ENCODE assay signal across 8 mouse cellular contexts in genomic region chr5:118294086-118294864, GRCm38 (mm10). TPM values are rescaled to one million over a fixed set of nuclear protein-coding genes. Genes with fewer than 3 reads are reported as not detected.
DNase-seq lines count a peak whose midpoint lies in the region; ATAC-seq lines count a peak whose summit lies in the region.

No protein-coding gene starts in this region.

- peak; percentile 87; the same call in 1 of the 2 replicates for ATAC-seq in forebrain, embryonic 12.5 days (ENCODE audit: low FRiP score)
- peak; percentile 87 for ATAC-seq in heart, embryonic 14.5 days (ENCODE audit: insufficient number of reproducible peaks, insufficient read depth, low FRiP score, low read depth)
- ATAC-seq in limb, embryonic 15.5 days (ENCODE audit: insufficient number of reproducible peaks, low FRiP score, low TSS enrichment, low read depth): peak; percentile 93
- ATAC-seq in neural tube, embryonic 13.5 days (ENCODE audit: low read depth): peak; percentile 86
- no peak for ATAC-seq in megakaryocyte-erythroid progenitor cell, adult 5-6 weeks (replicated peaks; ENCODE audit: low FRiP score, low TSS enrichment, poor library complexity, severe bottlenecking)

- H3K27me3 ChIP-seq in forebrain, embryonic 12.5 days: no peaks in the 10 kb centered on the region
- H3K27me3 ChIP-seq in heart, embryonic 14.5 days (ENCODE audit: control insufficient read depth, insufficient read depth, low read length): no peaks in the 10 kb centered on the region
- H3K27me3 ChIP-seq in limb, embryonic 15.5 days: no peaks in the 10 kb centered on the region
- H3K27me3 ChIP-seq in neural tube, embryonic 13.5 days: no peaks in the 10 kb centered on the region; the same call in 1 of the 2 replicates

- no peak overlapping the region for H3K9ac ChIP-seq in forebrain, embryonic 12.5 days
- no peak overlapping the region for H3K9ac ChIP-seq in heart, embryonic 14.5 days (ENCODE audit: low read length)
- no peak overlapping the region for H3K9ac ChIP-seq in limb, embryonic 15.5 days
- no peak overlapping the region for H3K9ac ChIP-seq in neural tube, embryonic 13.5 days

- peak; percentile 99 for DNase-seq in 3T3-L1 (ENCODE audit: low read depth, low spot score)
- DNase-seq in brain, adult 2 months (ENCODE audit: low read depth, low spot score): peak; percentile 84
- peak; percentile 95 for DNase-seq in kidney, postnatal 10 days

- WGBS in forebrain, embryonic 12.5 days: 38% methylated on average over 22 of the region's 23 CpGs
- WGBS in heart, embryonic 14.5 days: 23% methylated on average over 23 of the region's 23 CpGs
- 10% methylated on average over 23 of the region's 23 CpGs for WGBS in limb, embryonic 15.5 days
- WGBS in neural tube, embryonic 13.5 days: 10% methylated on average over 23 of the region's 23 CpGs

- peaks cover 39% of the 10 kb centered on the region for H3K4me1 ChIP-seq in forebrain, embryonic 12.5 days
- H3K4me1 ChIP-seq in heart, embryonic 14.5 days (ENCODE audit: control insufficient read depth in 2 of 2, insufficient read depth in 2 of 2, low read length in 2 of 2): peaks cover 18 to 28% of the 10 kb centered on the region in 2 experiments
- H3K4me1 ChIP-seq in limb, embryonic 15.5 days: peaks cover 61% of the 10 kb centered on the region
- peaks cover 44% of the 10 kb centered on the region for H3K4me1 ChIP-seq in neural tube, embryonic 13.5 days (replicated peaks)

- H3K27ac ChIP-seq in forebrain, embryonic 12.5 days: peak overlapping the region; percentile 88
- H3K27ac ChIP-seq in heart, embryonic 14.5 days (replicated peaks in 1 of 2; ENCODE audit: control insufficient read depth in 1 of 2, insufficient read depth in 1 of 2, low read depth in 2 of 2, low read length in 2 of 2): peak overlapping the region; percentile 76
- peak overlapping the region; percentile 94 for H3K27ac ChIP-seq in limb, embryonic 15.5 days
- peak overlapping the region; percentile 79 for H3K27ac ChIP-seq in neural tube, embryonic 13.5 days (replicated peaks)

- no peaks in the 10 kb centered on the region for H3K36me3 ChIP-seq in forebrain, embryonic 12.5 days (replicated peaks)
- no peaks in the 10 kb centered on the region for H3K36me3 ChIP-seq in heart, embryonic 14.5 days (ENCODE audit: control insufficient read depth, insufficient read depth, low read length)
- H3K36me3 ChIP-seq in limb, embryonic 15.5 days: no peaks in the 10 kb centered on the region
- H3K36me3 ChIP-seq in neural tube, embryonic 13.5 days: no peaks in the 10 kb centered on the region

- no peaks in the 10 kb centered on the region for H3K9me3 ChIP-seq in forebrain, embryonic 12.5 days
- H3K9me3 ChIP-seq in heart, embryonic 14.5 days (ENCODE audit: control insufficient read depth, low read length): no peaks in the 10 kb centered on the region
- no peaks in the 10 kb centered on the region for H3K9me3 ChIP-seq in limb, embryonic 15.5 days
- H3K9me3 ChIP-seq in neural tube, embryonic 13.5 days: no peaks in the 10 kb centered on the region

- H3K4me3 ChIP-seq in forebrain, embryonic 12.5 days (replicated peaks): no peak overlapping the region
- H3K4me3 ChIP-seq in heart, embryonic 14.5 days (ENCODE audit: control insufficient read depth in 1 of 2, insufficient read depth in 1 of 2, low read depth in 1 of 2, low read length in 2 of 2): peak overlapping the region; percentile 23 to 32
- H3K4me3 ChIP-seq in limb, embryonic 15.5 days: peak overlapping the region; percentile 17
- no peak overlapping the region for H3K4me3 ChIP-seq in neural tube, embryonic 13.5 days

- H3K4me2 ChIP-seq in forebrain, embryonic 12.5 days: peak overlapping the region; percentile 27
- peak overlapping the region; percentile 61 for H3K4me2 ChIP-seq in heart, embryonic 14.5 days (ENCODE audit: low read length)
- H3K4me2 ChIP-seq in limb, embryonic 15.5 days: peak overlapping the region; percentile 36
- H3K4me2 ChIP-seq in neural tube, embryonic 13.5 days: peak overlapping the region; percentile 27

RNA-seq across cellular contexts. Expression of gene 2410131K14Rik, which starts 49.2 kb away (rescaled TPM):
- polyA plus RNA-seq in forebrain, embryonic 12.5 days (2016; fragmentation: Nextera tagmentation; extraction: Ambion mirVana): 13.2 and 13.7 TPM in 2 replicates
- 5.7 and 6.0 TPM in 2 replicates for polyA plus RNA-seq in heart, embryonic 14.5 days (2014; fragmentation: Nextera tagmentation; extraction: Ambion mirVana)
- polyA plus RNA-seq in limb, embryonic 15.5 days (2015; fragmentation: Nextera tagmentation; extraction: Ambion mirVana): 9.3 and 9.7 TPM in 2 replicates
- 13.6 and 14.9 TPM in 2 replicates for polyA plus RNA-seq in neural tube, embryonic 13.5 days (2015; fragmentation: Nextera tagmentation; extraction: Ambion mirVana)
- 0.92 and 1.0 TPM in 2 replicates for total RNA-seq in megakaryocyte-erythroid progenitor cell, adult 5-6 weeks (2014; fragmentation: Nextera tagmentation)
- total RNA-seq in megakaryocyte-erythroid progenitor cell, adult 5-6 weeks (2017): 1.4 and 2.1 TPM in 2 replicates

RNA-seq across cellular contexts. Expression of gene Rnft2, which starts 49.4 kb away (rescaled TPM):
- polyA plus RNA-seq in forebrain, embryonic 12.5 days (2016; fragmentation: Nextera tagmentation; extraction: Ambion mirVana): 8.3 and 11.0 TPM in 2 replicates
- polyA plus RNA-seq in heart, embryonic 14.5 days (2014; fragmentation: Nextera tagmentation; extraction: Ambion mirVana): 1.1 and 1.2 TPM in 2 replicates
- 2.8 and 2.9 TPM in 2 replicates for polyA plus RNA-seq in limb, embryonic 15.5 days (2015; fragmentation: Nextera tagmentation; extraction: Ambion mirVana)
- polyA plus RNA-seq in neural tube, embryonic 13.5 days (2015; fragmentation: Nextera tagmentation; extraction: Ambion mirVana): 9.7 and 14.1 TPM in 2 replicates
- total RNA-seq in megakaryocyte-erythroid progenitor cell, adult 5-6 weeks (2014; fragmentation: Nextera tagmentation): not detected in 2 replicates
- not detected in 2 replicates for total RNA-seq in megakaryocyte-erythroid progenitor cell, adult 5-6 weeks (2017)

Comparison
In these comparisons a context has a peak if more than half of its experiments do, and no peak if none do; other contexts are left out.
1. H3K4me3 ChIP-seq: peak in heart, embryonic 14.5 days (2 of 2) and limb, embryonic 15.5 days (single experiment); none in forebrain, embryonic 12.5 days (single experiment) and neural tube, embryonic 13.5 days (single experiment).
2. Peak in every context shown above with its lines, with median percentiles within 50 percentile points of each other: DNase-seq, H3K27ac ChIP-seq and H3K4me2 ChIP-seq.